Mouse (Mus musculus) brain, embryonic 18.5 days (tissue): ENCODE measurements at regions not wholly inside any gene's neighbourhood (a gene's known extent, or its start where the extent isn't known, plus 50 kb on each side); places are given as distances from the start of the nearest gene placed in this dataset.
"Not testable (repeated sequence)": the region's sequence is repeated elsewhere in the genome, so short reads cannot be mapped to it uniquely, and the experiment has no call there.

Experiments
- DNase-seq: peaks from one replicate; pipeline ENCODE4 v3.0.0-alpha.2; 2012; ENCODE audit warnings: low read depth, low spot score

GRCm38 (mm10) chr3:153144217-153144616 lies 162.2 kb upstream of the St6galnac5 start:
- DNase-seq: no peak

GRCm38 (mm10) chr3:153140985-153141384 lies 158.9 kb upstream of the St6galnac5 start:
- DNase-seq: no peak

DNA sequence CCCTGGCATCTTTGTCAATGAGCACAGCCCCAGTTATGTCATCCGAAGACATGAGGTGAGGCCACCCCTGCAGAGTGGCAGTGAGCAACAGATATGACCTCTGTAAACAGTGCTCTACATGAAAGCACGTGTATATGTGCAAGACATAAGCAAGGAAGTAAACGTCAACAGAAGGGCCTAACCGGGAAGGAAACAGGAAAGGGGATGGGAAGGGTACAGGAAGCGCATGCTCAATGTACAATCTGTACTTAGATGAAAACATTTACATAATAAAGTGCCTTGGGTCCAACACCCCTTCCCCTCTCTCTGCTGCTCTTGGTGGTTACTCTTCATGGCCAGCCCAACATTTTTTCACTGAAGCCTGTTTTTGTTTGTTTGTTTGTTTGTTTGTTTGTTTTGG lies 143.3 kb upstream of the St6galnac5 start:
- DNase-seq: no peak

DNA sequence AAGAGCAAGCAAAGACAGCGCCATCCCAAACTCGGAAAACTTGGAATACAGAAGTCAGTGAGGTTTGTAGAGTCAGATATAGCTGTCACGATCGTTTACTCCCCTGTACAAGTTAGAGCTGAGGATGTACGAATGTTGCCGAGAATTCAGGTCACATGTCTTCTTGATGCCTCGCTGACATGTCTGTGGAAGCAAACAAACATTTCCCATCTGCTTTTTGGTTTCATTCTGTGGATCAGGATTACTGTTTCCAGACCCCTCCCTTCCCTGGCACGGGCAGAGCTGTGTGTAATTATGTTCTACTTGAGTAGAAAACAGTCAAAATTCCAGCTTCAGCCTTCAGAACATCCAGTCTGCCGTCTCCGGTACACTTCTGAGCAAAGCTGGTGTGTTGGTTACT lies 139.9 kb upstream of the St6galnac5 start:
- DNase-seq: peak; percentile 22

GRCm38 (mm10) chr3:153119142-153119541 lies 137.1 kb upstream of the St6galnac5 start:
- no peak for DNase-seq

DNA sequence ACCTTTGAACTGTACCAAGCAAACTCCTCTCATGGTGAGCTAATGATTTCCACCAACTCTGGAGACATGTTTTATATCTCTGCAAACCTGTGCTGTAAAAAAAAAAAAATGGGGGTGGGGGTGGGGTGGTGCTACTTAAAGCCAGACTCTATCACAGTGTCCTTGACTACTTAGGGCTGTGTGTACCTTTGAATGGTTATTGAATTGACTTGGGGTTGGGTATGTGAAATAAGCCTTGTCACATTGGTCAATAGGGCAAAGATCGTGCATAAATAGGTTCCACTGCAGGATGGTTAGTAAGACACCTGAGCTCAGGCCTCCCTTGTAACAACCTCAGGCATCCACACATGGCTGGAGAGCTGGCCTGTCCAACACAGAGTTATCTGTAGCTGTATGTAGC lies 136.6 kb upstream of the St6galnac5 start:
- DNase-seq: no peak

GRCm38 (mm10) chr3:153105591-153105990 lies 123.5 kb upstream of the St6galnac5 start:
- DNase-seq: no peak

DNA sequence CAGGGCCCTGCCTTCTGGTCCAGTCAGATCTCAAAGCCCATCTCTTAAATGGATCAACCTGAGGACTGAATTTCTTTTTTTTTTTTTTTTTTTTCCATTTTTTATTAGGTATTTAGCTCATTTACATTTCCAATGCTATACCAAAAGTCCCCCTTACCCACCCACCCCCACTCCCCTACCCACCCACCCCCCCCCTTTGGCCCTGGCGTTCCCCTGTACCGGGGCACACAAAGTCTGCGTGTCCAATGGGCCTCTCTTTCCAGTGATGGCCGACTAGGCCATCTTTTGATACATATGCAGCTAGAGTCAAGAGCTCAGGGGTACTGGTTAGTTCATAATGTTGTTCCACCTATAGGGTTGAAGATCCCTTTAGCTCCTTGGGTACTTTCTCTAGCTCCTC lies 108.5 kb upstream of the St6galnac5 start:
- not testable (repeated sequence) for DNase-seq

DNA sequence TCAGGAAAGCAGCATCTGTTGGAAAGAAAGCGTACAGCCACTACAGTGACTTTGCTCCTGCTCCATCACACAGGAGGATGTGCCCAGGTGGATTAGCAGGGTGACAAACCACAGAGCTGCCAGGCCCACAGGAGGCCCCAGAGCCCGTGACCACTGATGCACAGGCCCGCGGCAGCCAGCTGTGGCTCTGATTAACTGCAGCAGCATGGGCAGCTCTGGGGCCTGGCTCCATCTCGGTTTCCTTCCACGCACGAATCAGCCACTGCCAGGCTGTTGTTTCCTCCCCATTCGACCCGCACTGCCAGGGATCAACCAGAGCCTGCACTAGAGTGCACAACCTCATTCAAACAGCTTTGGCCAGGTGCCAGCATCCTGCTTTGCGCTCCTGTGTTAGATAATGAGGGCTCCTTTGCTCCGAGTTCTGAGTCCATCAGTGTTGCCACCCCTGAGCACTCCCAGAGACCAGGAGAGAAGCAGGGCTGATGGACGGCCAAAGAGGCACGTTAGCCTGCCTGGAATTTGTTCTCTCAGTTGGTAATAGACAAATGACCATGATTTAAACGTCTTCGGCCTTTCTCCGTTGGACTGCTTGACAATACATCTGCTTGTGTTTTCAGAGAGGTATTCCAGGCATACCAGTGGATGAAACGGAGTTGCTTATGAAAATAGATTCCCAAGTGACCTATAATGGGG lies 103.2 kb upstream of the St6galnac5 start:
- no peak for DNase-seq

- DNase-seq: peak; percentile 40
These were observed 102.4 kb upstream of the St6galnac5 start for GRCm38 (mm10) chr3:153084226-153085095.

GRCm38 (mm10) chr3:153080371-153080770 lies 98.3 kb upstream of the St6galnac5 start:
- DNase-seq: no peak

DNA sequence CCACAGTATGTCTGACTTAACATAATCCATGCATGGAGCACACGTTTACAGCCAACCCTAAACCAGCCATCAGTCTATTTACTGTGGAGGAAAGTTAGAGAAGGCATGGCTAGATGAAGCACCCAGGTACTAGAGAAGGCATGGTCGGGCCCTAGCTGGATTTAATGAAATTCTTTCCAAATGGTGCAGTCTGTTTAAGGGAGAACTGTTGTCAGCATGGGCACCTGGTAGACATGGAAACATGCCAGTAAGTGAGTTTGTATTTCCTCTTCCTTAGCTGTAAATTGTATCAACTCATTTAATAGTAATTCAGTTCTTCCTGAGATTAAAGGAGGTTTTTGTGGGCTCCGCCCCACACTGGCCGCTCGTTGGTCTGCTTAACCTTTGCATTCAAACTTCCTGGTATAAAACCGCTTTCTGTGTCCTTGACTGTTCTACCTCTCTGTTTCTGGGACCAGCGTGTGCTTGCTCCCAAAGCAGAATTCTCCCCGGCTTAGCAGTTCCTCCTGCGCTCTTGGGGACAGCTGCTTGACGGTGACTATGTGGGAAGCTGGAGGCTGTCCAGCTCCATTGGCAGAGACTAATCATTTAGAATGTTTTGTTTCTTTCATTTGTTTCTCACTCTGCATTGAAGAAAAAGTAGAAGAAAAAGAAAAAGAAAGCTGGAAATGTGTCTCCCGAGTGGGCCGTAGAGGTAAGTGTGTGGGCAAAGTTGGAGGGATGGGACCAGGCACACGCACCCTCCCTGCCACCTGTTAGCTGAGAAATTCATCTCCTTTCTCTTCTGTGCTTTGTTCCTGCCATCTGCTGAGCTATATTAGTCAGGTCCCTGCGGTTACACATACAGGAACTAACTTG lies 96.0 kb upstream of the St6galnac5 start:
- DNase-seq: peak; percentile 32

DNA sequence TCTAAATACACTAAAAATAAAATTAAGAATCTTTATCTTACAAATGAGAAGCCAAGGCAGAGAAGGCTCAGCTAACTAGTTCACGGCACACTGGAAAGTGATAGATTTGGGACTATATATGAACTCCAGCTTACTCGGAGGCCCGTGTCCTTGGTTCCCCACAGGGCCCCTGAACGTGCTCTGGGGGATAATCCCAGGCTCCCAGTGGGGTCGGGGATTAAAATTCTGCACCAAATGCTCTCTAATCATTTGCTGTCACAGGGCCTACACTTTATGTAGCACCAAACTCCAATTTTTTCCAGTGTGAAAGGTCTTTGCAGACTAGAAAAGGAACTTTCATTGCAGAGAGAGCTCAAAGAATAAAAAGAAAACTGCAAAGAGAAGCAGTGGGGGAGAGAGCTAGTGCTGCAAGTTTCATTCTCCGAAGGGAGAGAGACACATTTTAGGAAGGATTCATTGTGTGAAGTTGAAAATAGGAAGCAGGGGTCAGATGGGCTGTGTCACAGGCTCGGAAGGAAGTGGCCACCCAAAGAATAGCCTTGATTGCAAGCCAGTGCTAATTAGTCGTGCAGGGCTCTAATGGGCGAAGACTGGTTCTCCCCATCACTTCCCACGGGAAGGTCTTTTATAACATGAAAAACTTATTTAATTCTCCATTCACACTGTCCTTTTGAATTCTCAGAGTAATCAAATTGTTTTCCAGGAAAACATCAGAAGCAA lies 90.3 kb upstream of the St6galnac5 start:
- DNase-seq: no peak

GRCm38 (mm10) chr3:153071549-153071948 lies 89.5 kb upstream of the St6galnac5 start:
- no peak for DNase-seq

GRCm38 (mm10) chr3:153071123-153071522 lies 89.1 kb upstream of the St6galnac5 start:
- no peak for DNase-seq

- no peak for DNase-seq
These were observed 83.8 kb upstream of the St6galnac5 start for GRCm38 (mm10) chr3:153065890-153066289.

GRCm38 (mm10) chr3:153053163-153053562 lies 71.1 kb upstream of the St6galnac5 start:
- DNase-seq: no peak

- DNase-seq: no peak
These were observed 69.5 kb upstream of the St6galnac5 start for GRCm38 (mm10) chr3:153051566-153051965.

GRCm38 (mm10) chr3:153045328-153045727 lies 63.3 kb upstream of the St6galnac5 start:
- DNase-seq: no peak

DNA sequence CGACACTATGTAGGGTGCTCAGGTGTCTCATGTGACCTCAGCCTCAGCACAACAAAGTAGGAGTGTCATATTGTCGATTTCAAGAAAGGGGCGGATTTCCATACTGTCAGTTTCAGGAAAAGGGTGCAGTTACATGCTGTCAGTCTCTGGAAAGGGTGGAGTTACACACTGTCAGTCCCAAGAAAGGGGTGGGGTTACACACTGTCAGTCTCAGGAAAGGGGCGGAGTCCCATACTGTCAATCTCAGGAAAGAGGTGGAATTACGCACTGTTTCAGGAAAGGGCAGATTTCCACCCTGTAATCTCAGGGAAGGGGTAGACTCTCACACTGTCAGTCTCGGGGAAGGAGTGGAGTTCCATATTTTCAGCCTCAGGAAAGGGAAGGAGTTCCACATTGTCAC lies 51.9 kb upstream of the St6galnac5 start:
- no peak for DNase-seq
